Mouse (Mus musculus) cerebellum, adult 18-20 months (tissue): ENCODE results near the gene Meox2.
"Not testable (repeated sequence)": the region's sequence is repeated elsewhere in the genome, so short reads cannot be mapped to it uniquely, and the experiment has no call there.

Source experiments
- DNase-seq, 2 experiments: peaks; one replicate each; pipeline ENCODE4 v3.0.0; 2021

Meox2 gene

DNA sequence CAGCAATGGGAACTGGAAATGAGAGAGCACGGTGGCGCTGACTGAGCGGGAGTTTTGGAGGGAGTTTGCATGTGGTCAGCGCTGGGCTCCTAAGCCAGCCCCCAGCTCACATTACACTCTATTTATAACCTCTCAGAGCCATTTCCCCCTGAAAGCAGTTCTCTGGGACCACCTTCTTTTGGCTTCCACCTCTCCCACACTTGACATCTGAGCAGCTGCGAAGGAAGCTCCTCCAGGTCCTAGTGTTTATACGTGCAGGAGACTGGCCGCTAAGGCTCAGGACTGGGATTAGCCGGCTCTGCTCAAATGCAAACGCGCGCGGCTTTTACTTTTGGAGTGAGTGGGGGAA, at the start of gene Meox2:
Gene Meox2, plus strand, starts transcription at position 151 of the 349 bp plus-strand sequence.
- no peak for DNase-seq

DNA sequence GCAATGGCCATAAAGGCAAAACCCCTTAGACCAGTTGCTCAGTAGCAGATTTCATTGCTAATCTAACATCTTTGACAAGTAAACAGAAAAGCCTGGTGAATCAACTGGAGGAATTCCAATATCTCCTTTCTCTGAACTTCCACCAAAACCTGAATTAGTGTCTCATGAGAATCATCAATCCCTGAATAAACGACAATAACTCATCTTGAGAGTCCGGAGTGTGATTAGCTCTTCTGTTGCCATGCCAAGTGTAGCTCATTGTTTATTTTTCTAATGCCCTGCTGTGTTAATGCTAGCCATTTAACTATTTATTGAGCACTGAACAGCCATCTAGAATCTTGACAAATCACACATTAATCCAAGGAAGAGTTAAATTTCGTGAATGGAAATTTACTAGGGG, 35.7 kb upstream of the Meox2 start:
- DNase-seq, result no peak

- no peak for DNase-seq
Measured at GRCm38 (mm10) chr12:37077308-37077707, 31.0 kb upstream of the Meox2 start.

DNA sequence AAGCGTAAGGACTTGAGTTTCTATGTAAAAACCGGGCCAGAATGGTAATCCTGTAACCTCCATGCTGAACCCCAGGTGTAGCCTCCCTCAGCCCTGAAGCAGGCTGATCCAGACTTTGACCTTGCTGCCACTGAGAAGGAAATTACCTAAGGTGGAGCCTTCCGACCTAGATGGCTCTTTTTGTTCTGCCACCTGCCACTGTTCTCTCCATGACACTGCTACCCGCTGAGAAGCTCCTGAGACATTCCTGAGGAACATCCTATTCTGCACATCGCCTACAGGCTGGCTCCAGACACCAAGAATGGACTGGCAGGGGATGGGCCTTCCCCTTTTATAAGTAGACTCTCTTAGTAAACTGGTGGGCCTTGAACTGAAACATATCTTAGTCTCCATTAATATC, 28.3 kb upstream of the Meox2 start:
- not testable (repeated sequence) for DNase-seq

- no peak for DNase-seq
Measured at GRCm38 (mm10) chr12:37106541-37106940, 1.8 kb upstream of the Meox2 start.

- DNase-seq, result no peak
Measured at GRCm38 (mm10) chr12:37107150-37107549, 1.2 kb upstream of the Meox2 start.

- DNase-seq, result no peak
Measured at GRCm38 (mm10) chr12:37107713-37108389, 489 bp upstream of the Meox2 start.

DNA sequence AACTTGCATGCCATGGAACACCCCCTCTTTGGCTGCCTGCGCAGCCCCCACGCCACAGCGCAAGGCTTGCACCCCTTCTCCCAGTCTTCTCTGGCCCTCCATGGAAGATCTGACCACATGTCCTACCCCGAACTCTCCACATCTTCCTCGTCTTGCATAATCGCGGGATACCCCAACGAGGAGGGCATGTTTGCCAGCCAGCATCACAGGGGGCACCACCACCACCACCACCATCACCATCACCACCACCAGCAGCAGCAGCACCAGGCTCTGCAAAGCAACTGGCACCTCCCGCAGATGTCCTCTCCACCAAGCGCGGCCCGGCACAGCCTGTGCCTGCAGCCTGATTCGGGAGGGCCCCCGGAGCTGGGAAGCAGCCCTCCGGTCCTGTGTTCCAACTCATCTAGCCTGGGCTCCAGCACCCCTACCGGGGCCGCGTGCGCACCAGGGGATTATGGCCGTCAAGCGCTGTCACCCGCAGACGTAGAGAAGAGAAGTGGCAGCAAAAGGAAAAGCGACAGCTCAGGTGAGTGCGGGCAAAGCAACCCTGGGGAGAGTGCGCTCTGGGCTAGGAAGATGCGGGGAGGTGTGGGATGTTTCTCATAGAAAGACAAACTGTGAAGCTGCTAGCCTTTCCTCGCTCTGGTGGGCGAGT, 606 bp downstream of the Meox2 start:
- no peak for DNase-seq

DNA sequence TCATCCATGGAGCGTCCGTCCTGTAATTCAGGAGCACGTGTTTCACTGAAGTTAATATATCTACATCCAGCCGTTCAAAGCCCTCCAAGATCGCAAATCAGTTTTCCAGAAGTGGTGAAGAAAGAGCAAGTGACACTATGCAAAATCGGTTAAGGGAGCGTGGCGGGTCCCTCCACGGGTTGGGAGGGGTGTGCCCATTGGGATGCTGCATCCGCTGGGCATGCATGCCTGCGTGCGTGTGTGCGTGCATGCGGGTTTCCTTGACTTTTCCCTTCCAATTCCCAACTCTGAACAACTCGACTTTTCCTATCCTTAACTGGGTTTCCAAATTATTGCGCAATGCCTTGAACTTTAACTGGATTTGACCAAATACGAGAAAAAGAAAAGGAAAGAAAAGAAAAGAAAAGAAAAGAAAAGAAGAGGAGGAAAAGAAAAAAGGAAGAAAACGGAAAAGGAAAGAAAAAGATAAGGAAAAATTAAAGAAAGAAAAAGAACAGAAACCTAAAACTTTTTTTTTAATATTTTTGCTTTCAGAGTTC, 1.2 kb downstream of the Meox2 start:
- no peak for DNase-seq

GRCm38 (mm10) chr12:37110977-37111376, 2.6 kb downstream of the Meox2 start:
- no peak for DNase-seq

DNA sequence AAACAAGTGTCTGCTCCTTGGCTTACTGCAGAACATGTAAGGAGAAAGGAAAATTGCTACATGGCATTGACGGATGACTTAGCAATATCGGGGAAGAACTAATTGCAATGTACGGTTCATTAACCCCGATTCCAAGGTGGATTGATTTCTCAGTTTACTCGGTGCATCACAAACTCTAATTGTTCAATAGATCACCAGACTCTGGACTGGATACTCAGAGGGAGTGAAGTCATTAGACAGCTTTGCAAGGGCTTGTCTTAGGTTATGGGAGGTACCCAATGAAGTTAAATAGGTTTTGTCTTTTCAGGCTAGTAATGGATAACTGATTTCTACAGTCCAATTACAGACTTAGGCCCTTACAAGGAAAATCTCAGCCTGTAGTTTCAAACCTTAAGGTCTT, 10.9 kb downstream of the Meox2 start:
- no peak for DNase-seq

GRCm38 (mm10) chr12:37123763-37124162, 15.4 kb downstream of the Meox2 start:
- DNase-seq, result no peak

DNA sequence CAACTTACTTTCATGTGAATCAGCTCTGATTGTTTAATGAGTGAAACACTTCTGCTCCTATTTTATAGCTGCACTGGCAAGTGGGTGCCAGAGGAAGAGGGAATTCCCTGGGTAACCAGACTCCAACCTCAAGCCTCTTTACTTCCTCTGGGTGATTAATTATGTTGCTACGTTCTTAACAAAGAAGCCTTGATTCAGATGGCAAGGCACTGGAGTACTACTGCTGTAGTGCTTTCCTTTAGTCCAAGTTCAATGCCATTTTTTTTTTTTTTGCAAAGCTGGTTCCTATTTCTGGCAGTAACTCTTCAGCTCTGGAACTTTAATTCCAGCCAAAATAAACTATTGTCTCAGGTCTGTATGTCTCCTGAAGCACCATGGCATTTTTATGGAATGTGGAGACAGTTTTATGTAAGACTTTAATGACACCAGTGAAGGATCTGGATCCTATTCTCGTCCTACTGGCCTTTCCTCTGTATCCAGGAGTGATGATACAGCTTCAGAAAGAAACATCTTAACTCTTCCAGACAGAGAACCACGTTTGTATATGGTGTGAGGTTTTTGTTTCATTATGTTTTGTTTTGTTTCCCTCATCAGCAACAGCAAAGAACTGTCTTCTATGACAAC, 33.9 kb downstream of the Meox2 start:
- no peak for DNase-seq

GRCm38 (mm10) chr12:37143879-37144278, 35.5 kb downstream of the Meox2 start:
- DNase-seq, result no peak

DNA sequence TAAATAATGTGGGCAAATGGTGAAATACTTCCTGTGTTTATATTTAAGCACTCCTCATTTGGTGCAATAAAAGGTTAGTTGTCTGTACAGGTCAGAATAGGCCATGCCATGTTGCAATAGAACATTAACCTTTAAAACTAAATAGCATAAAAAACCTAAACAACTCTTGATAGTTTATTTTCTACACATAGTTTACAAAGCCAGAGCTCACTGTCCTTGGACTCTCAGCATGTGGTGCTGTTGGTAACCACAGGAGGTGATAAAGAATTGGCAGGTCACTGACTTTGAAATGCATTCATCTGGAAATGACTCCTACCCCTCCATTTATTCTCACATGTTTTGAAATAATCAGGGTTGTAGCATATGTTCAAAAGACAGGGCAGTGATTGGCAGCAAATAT, 59.4 kb downstream of the Meox2 start:
- peak; percentile 8 to 17 for DNase-seq

DNA sequence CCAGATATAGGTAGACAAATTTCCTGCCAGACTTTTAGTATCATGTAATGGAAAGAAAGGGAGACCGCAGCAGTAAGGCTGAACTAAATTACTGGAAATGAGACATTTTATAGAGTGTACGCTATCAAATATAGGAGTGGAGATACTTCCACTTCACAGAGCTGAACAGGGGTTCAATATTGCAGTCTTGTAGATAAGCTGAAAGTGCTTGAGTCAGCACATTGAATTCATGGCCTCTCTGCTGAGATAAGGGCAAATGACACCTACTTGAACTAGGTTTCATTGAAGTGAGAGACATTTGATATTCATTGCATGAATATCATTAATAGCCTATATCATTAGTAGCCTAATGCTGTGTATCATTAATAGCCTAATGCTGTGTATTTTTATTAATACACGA, 65.0 kb downstream of the Meox2 start:
- no peak for DNase-seq

DNA sequence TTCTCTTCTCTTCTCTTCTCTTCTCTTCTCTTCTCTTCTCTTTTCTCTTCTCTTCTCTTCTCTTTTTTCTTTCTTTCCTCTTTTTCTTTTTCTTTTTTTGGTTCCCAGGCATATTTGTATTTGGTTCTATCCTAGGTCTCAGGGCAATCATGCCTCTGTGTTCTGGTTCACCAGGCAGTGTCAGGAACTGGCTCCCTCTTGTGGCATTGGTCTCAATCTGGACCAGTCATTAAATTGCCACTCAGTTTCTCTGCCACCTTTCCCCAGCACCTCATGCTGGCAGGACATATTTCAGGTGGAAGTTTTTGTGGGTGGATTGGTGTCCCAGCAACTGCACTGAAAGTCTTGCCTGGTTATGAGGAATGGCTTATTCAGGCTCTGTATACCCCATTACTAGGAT, 75.3 kb downstream of the Meox2 start:
- no peak for DNase-seq

- DNase-seq, result no peak
Measured at GRCm38 (mm10) chr12:37188940-37189488, 80.7 kb downstream of the Meox2 start.
